Mouse (Mus musculus): ENCODE results near the gene Gpr39.

DNA sequence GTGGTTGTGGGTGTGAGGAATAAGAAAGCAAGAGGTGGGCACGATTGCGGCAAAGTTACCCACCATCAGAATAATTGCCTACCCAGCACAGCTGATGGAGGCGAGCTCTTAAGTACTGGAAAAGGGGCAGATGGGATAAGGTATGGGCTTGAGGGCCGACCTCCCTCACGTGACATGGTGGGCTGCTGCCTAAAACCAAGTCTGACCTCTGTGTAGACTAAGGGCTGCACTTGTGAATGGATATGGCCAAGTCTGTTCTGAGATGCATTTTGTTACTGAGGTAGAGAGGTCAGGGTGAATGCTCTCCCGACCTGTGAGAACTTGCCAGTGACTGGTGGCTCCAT, 53.7 kb downstream of the Gpr39 start:
- TF ChIP-seq CTCF (IDR thresholded peaks at IDR 0.05; ENCODE audit: borderline replicate concordance, insufficient read depth, low read depth, low read length), result no peak
- TF ChIP-seq POLR2A (IDR thresholded peaks at IDR 0.05; ENCODE audit: borderline replicate concordance, insufficient read depth, low read length), result no peak
